Mouse (Mus musculus) testis, adult 10 weeks (tissue): ENCODE measurements around the gene Ccl21a. TPM values are rescaled to one million over a fixed set of nuclear protein-coding genes. Genes with fewer than 3 reads are reported as not detected.

ENCODE experiments used
- polyA plus RNA-seq: library from polyadenylated mRNA; stranded (reverse); fragments of 350-450 nt; fragmentation: Illumina TruSeq; extraction: RNeasy Lipid Tissue Mini Kit (QIAGEN cat#74804); gene quantifications from one replicate; pipeline ENCODE4 v1.2.3, GENCODE M21; 2014; ENCODE audit warnings: low read depth, low replicate concordance

Gene Ccl21a
- not detected for polyA plus RNA-seq

GRCm38 (mm10) chr4:42773893-42774292 lies at the start of gene Ccl21a:
TSS of gene Ccl21a (minus strand) at chr4:42773993.

GRCm38 (mm10) chr4:42756477-42756876 lies 17.3 kb downstream of the Ccl21a start, which contains the start of gene Ccl19:
TSS of gene Ccl19 (minus strand) at chr4:42756577.

GRCm38 (mm10) chr4:42735245-42735644 lies 38.5 kb downstream of the Ccl21a start, which contains the start of gene 4930578G10Rik:
TSS of gene 4930578G10Rik (plus strand) at chr4:42735545.

Other genes with a start within 250 kb of the Ccl21a start
- not detected for gene Fam205a2, start 245.8 kb downstream of the Ccl21a start, polyA plus RNA-seq
- not detected for gene Gm10591, start 161.8 kb downstream of the Ccl21a start, polyA plus RNA-seq
- not detected for gene Gm2564, start 144.3 kb downstream of the Ccl21a start, polyA plus RNA-seq
- 12.2 TPM for gene Ccl27b, start 118.7 kb downstream of the Ccl21a start, polyA plus RNA-seq
- gene Il11ra2, start 112.1 kb downstream of the Ccl21a start, polyA plus RNA-seq: not detected
- gene 4930578G10Rik, start 38.4 kb downstream of the Ccl21a start, polyA plus RNA-seq: 35.6 TPM
- not detected for gene Ccl19, start 17.4 kb downstream of the Ccl21a start, polyA plus RNA-seq
- 17.8 TPM for gene Fam205a1, start 79.9 kb upstream of the Ccl21a start, polyA plus RNA-seq
- gene Gm12394, start 82.8 kb upstream of the Ccl21a start, polyA plus RNA-seq: not detected
- gene Fam205c, start 100.2 kb upstream of the Ccl21a start, polyA plus RNA-seq: 544 TPM
- 0.36 TPM for gene Phf24, start 142.7 kb upstream of the Ccl21a start, polyA plus RNA-seq
- 1.1 TPM for gene Dnajb5, start 175.8 kb upstream of the Ccl21a start, polyA plus RNA-seq
- gene 1700022I11Rik, start 195.6 kb upstream of the Ccl21a start, polyA plus RNA-seq: 48.9 TPM
- gene Vcp, start 226.5 kb upstream of the Ccl21a start, polyA plus RNA-seq: 138 TPM
- 20.7 TPM for gene Fancg, start 236.5 kb upstream of the Ccl21a start, polyA plus RNA-seq